8 mouse cellular contexts compared by ENCODE assay signal in the genomic region with DNA sequence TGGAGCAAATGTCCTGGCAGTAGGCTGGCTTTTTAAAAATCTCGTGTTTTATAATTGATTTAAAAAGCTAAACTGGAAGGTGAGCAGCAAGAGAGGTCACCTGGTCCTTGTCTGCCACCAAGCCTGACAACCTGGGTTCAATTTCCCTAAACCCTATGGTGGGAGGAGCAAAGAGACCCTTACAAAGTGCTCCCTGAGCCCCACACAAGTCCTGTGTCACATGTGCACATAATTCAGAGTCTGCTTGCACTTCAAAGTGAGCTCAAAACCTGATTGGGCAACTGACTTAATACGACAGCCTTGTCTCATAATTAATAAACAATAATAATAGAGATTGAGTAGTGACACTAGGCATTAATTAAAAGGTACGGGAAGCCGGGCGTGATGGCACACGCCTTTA. TPM values are rescaled to one million over a fixed set of nuclear protein-coding genes. Genes with fewer than 3 reads are reported as not detected.
DNase-seq lines count a peak whose midpoint lies in the region; ATAC-seq and TF ChIP-seq lines count a peak whose summit lies in the region.

No protein-coding gene starts in this region.

- TF ChIP-seq CTCF in lung, embryonic 14.5 days (IDR thresholded peaks at IDR 0.05; ENCODE audit: low read depth) = no peak

- peak overlapping the region; percentile 99 for H3K9ac ChIP-seq in lung, embryonic 14.5 days
- H3K9ac ChIP-seq in forebrain, embryonic 15.5 days (replicated peaks) = peak overlapping the region; percentile 96
- H3K9ac ChIP-seq in limb, embryonic 12.5 days (replicated peaks) = peak overlapping the region; percentile 100
- H3K9ac ChIP-seq in neural tube, embryonic 14.5 days (replicated peaks; ENCODE audit: low read depth, low read length) = peak overlapping the region; percentile 35; the same call in 1 of the 2 replicates

- H3K27me3 ChIP-seq in lung, embryonic 14.5 days (ENCODE audit: insufficient read depth, low read length) = no peaks in the 10 kb centered on the region
- H3K27me3 ChIP-seq in forebrain, embryonic 15.5 days = no peaks in the 10 kb centered on the region
- H3K27me3 ChIP-seq in limb, embryonic 12.5 days = no peaks in the 10 kb centered on the region
- H3K27me3 ChIP-seq in neural tube, embryonic 14.5 days (ENCODE audit: control insufficient read depth, insufficient read depth, low read length) = peaks cover 2% of the 10 kb centered on the region; the same call in 1 of the 2 replicates

- H3K27ac ChIP-seq in lung, embryonic 14.5 days (ENCODE audit: low read depth) = peak overlapping the region; percentile 100
- peak overlapping the region; percentile 99 for H3K27ac ChIP-seq in forebrain, embryonic 15.5 days (replicated peaks)
- peak overlapping the region; percentile 100 for H3K27ac ChIP-seq in limb, embryonic 12.5 days
- H3K27ac ChIP-seq in neural tube, embryonic 14.5 days (ENCODE audit: low read depth, low read length) = peak overlapping the region; percentile 100

- H3K9me3 ChIP-seq in lung, embryonic 14.5 days (ENCODE audit: low read depth, low read length) = no peaks in the 10 kb centered on the region
- H3K9me3 ChIP-seq in forebrain, embryonic 15.5 days = no peaks in the 10 kb centered on the region
- H3K9me3 ChIP-seq in limb, embryonic 12.5 days = no peaks in the 10 kb centered on the region
- no peaks in the 10 kb centered on the region for H3K9me3 ChIP-seq in neural tube, embryonic 14.5 days (ENCODE audit: control insufficient read depth, low read length)

- peaks cover 10% of the 10 kb centered on the region for H3K36me3 ChIP-seq in lung, embryonic 14.5 days (ENCODE audit: insufficient read depth)
- 0 out of 2 replicates have a peak, but pooled peaks cover 1% of the 10 kb centered on the region for H3K36me3 ChIP-seq in forebrain, embryonic 15.5 days
- H3K36me3 ChIP-seq in limb, embryonic 12.5 days = peaks cover 23% of the 10 kb centered on the region
- peaks cover 5% of the 10 kb centered on the region; the same call in 1 of the 2 replicates for H3K36me3 ChIP-seq in neural tube, embryonic 14.5 days (ENCODE audit: control insufficient read depth, insufficient read depth, low read length)

- ATAC-seq in lung, embryonic 14.5 days (ENCODE audit: insufficient read depth) = no peak
- no peak for ATAC-seq in forebrain, embryonic 15.5 days (replicated peaks)
- no peak for ATAC-seq in limb, embryonic 12.5 days (ENCODE audit: insufficient number of reproducible peaks, insufficient read depth, low FRiP score, low TSS enrichment, low read depth)
- ATAC-seq in neural tube, embryonic 14.5 days (ENCODE audit: low read depth) = no peak

- peaks cover 24% of the 10 kb centered on the region for H3K4me1 ChIP-seq in lung, embryonic 14.5 days (ENCODE audit: insufficient read depth)
- H3K4me1 ChIP-seq in forebrain, embryonic 15.5 days = peaks cover 37% of the 10 kb centered on the region
- peaks cover 37% of the 10 kb centered on the region for H3K4me1 ChIP-seq in limb, embryonic 12.5 days (replicated peaks)
- H3K4me1 ChIP-seq in neural tube, embryonic 14.5 days (ENCODE audit: control insufficient read depth, insufficient read depth, low read length) = peaks cover 35% of the 10 kb centered on the region

- 74% methylated on average over 6 of the region's 6 CpGs for WGBS in lung, embryonic 14.5 days
- WGBS in forebrain, embryonic 15.5 days = 76% methylated on average over 6 of the region's 6 CpGs
- WGBS in limb, embryonic 12.5 days = 63% methylated on average over 6 of the region's 6 CpGs
- WGBS in neural tube, embryonic 14.5 days = 83% methylated on average over 6 of the region's 6 CpGs

- DNase-seq in lung, embryonic 14.5 days = no peak
- DNase-seq in lung, postnatal 14 days = no peak
- DNase-seq in testis, postnatal 14 days (ENCODE audit: low spot score) = no peak
- DNase-seq in cerebellum, adult 8-10 months = no peak
- no peak for DNase-seq in adrenal gland, postnatal 4 days (ENCODE audit: low spot score in 2 of 2)

- peak overlapping the region; percentile 68 for H3K4me2 ChIP-seq in lung, embryonic 14.5 days
- H3K4me2 ChIP-seq in forebrain, embryonic 15.5 days (replicated peaks) = peak overlapping the region; percentile 73
- H3K4me2 ChIP-seq in limb, embryonic 12.5 days = peak overlapping the region; percentile 92
- peak overlapping the region; percentile 100 for H3K4me2 ChIP-seq in neural tube, embryonic 14.5 days (ENCODE audit: low read depth, low read length)

- peak overlapping the region; percentile 99 for H3K4me3 ChIP-seq in lung, embryonic 14.5 days (ENCODE audit: low read depth, low read length)
- peak overlapping the region; percentile 82; the same call in 1 of the 2 replicates for H3K4me3 ChIP-seq in forebrain, embryonic 15.5 days
- H3K4me3 ChIP-seq in limb, embryonic 12.5 days (replicated peaks) = peak overlapping the region; percentile 94
- peak overlapping the region; percentile 98 for H3K4me3 ChIP-seq in neural tube, embryonic 14.5 days (ENCODE audit: low read depth, low read length)

RNA-seq across cellular contexts. Expression of gene Ptov1, which starts 1.0 kb away (rescaled TPM):
- polyA plus RNA-seq in lung, embryonic 14.5 days (2014; fragmentation: Nextera tagmentation; extraction: Ambion mirVana) = 386 and 443 TPM in 2 replicates
- 583 and 618 TPM in 2 replicates for polyA plus RNA-seq in forebrain, embryonic 15.5 days (2015; fragmentation: Nextera tagmentation; extraction: Ambion mirVana)
- polyA plus RNA-seq in limb, embryonic 12.5 days (2016; fragmentation: Nextera tagmentation; extraction: Ambion mirVana) = 615 and 666 TPM in 2 replicates
- polyA plus RNA-seq in neural tube, embryonic 14.5 days (2014; fragmentation: Nextera tagmentation; extraction: Ambion mirVana) = 475 and 479 TPM in 2 replicates
- total RNA-seq in adrenal gland, postnatal 4 days (2021) = 100 to 1,000 TPM; 385 to 394 TPM

RNA-seq across cellular contexts. Expression of gene Pnkp, which starts 13.7 kb away (rescaled TPM):
- polyA plus RNA-seq in lung, embryonic 14.5 days (2014; fragmentation: Nextera tagmentation; extraction: Ambion mirVana) = 30.3 and 30.7 TPM in 2 replicates
- 32.1 and 35.3 TPM in 2 replicates for polyA plus RNA-seq in forebrain, embryonic 15.5 days (2015; fragmentation: Nextera tagmentation; extraction: Ambion mirVana)
- polyA plus RNA-seq in limb, embryonic 12.5 days (2016; fragmentation: Nextera tagmentation; extraction: Ambion mirVana) = 35.5 and 37.3 TPM in 2 replicates
- 27.1 and 28.8 TPM in 2 replicates for polyA plus RNA-seq in neural tube, embryonic 14.5 days (2014; fragmentation: Nextera tagmentation; extraction: Ambion mirVana)
- total RNA-seq in adrenal gland, postnatal 4 days (2021) = 10 to 100 TPM; 50.8 to 54.6 TPM

RNA-seq across cellular contexts. Expression of gene Tbc1d17, which starts 21.7 kb away (rescaled TPM):
- 60.1 and 73.7 TPM in 2 replicates for polyA plus RNA-seq in lung, embryonic 14.5 days (2014; fragmentation: Nextera tagmentation; extraction: Ambion mirVana)
- polyA plus RNA-seq in forebrain, embryonic 15.5 days (2015; fragmentation: Nextera tagmentation; extraction: Ambion mirVana) = 119 and 120 TPM in 2 replicates
- 84.7 and 96.2 TPM in 2 replicates for polyA plus RNA-seq in limb, embryonic 12.5 days (2016; fragmentation: Nextera tagmentation; extraction: Ambion mirVana)
- 92.5 and 96.4 TPM in 2 replicates for polyA plus RNA-seq in neural tube, embryonic 14.5 days (2014; fragmentation: Nextera tagmentation; extraction: Ambion mirVana)
- total RNA-seq in adrenal gland, postnatal 4 days (2021) = 10 to 100 TPM; 87.9 to 92.0 TPM

RNA-seq across cellular contexts. Expression of gene Akt1s1, which starts 21.8 kb away (rescaled TPM):
- 61.9 and 76.9 TPM in 2 replicates for polyA plus RNA-seq in lung, embryonic 14.5 days (2014; fragmentation: Nextera tagmentation; extraction: Ambion mirVana)
- 118 and 120 TPM in 2 replicates for polyA plus RNA-seq in forebrain, embryonic 15.5 days (2015; fragmentation: Nextera tagmentation; extraction: Ambion mirVana)
- polyA plus RNA-seq in limb, embryonic 12.5 days (2016; fragmentation: Nextera tagmentation; extraction: Ambion mirVana) = 106 and 110 TPM in 2 replicates
- polyA plus RNA-seq in neural tube, embryonic 14.5 days (2014; fragmentation: Nextera tagmentation; extraction: Ambion mirVana) = 36.4 and 46.8 TPM in 2 replicates
- total RNA-seq in adrenal gland, postnatal 4 days (2021) = 100 to 1,000 TPM; 119 to 134 TPM

RNA-seq across cellular contexts. Expression of gene Med25, which starts 21.9 kb away (rescaled TPM):
- polyA plus RNA-seq in lung, embryonic 14.5 days (2014; fragmentation: Nextera tagmentation; extraction: Ambion mirVana) = 77.9 and 79.5 TPM in 2 replicates
- 164 and 166 TPM in 2 replicates for polyA plus RNA-seq in forebrain, embryonic 15.5 days (2015; fragmentation: Nextera tagmentation; extraction: Ambion mirVana)
- 116 and 127 TPM in 2 replicates for polyA plus RNA-seq in limb, embryonic 12.5 days (2016; fragmentation: Nextera tagmentation; extraction: Ambion mirVana)
- 85.7 and 91.1 TPM in 2 replicates for polyA plus RNA-seq in neural tube, embryonic 14.5 days (2014; fragmentation: Nextera tagmentation; extraction: Ambion mirVana)
- 100 to 1,000 TPM; 117 to 121 TPM for total RNA-seq in adrenal gland, postnatal 4 days (2021)

Comparison
In these comparisons a context has a peak if more than half of its experiments do, and no peak if none do; other contexts are left out.
1. H3K9ac ChIP-seq: peak in every context shown above with its lines; median percentile 100 in limb, embryonic 12.5 days; 99 in lung, embryonic 14.5 days; 96 in forebrain, embryonic 15.5 days; 35 in neural tube, embryonic 14.5 days.